Mouse (Mus musculus) spleen, adult 2 months (tissue): ENCODE measurements around the gene Snx9.

ENCODE experiments used
- CTCF ChIP-seq: fragments of 200-500 bp; IDR thresholded peaks from 2 replicates; pipeline ENCODE4 v1.5.1; 2011; ENCODE audit warnings: mild to moderate bottlenecking, inconsistent platforms; ENCODE audit not compliant: insufficient read depth, insufficient read length, insufficient replicate concordance; ENCODE audit errors: extremely low read depth
- POLR2A ChIP-seq: fragments of 200-500 bp; IDR thresholded peaks from 2 replicates; pipeline ENCODE4 v1.6.1; 2011; ENCODE audit warnings: low read depth, low read length, inconsistent platforms

DNA sequence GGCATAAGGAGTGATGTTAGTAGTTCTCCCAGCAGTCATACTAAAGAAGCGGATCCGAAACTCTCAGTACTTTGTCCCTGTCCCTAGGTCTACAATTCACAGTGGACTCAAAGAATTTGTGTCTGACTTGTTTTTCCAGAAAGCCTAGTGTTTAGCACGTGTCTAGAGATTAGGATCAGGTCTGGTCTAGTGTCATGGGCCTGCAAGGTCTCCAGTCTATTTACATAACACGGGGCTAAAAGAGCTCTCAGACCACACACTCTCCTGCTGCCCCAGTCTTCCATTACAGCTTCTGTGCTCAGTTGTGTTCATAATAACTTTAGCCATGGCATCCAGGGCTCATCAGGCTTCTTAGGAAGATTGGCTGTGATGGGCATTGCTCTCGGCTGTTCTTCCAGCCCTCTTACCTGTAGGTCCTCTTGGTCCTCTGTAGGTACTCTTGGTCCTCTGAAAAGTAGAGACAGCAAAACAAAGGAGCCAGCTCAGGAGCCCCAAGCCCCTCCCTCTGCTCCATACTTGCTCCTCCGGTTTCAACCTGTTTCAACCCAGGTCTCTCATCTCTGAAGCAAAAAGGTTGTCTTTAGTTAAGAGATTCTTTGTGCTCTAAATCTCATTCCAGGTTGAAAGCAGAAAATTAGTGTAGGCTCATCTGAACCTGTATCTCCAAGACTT lies 62.6 kb downstream of the Snx9 start:
- TF ChIP-seq CTCF, result no peak
- TF ChIP-seq POLR2A, result no peak
